In the genomic region with DNA sequence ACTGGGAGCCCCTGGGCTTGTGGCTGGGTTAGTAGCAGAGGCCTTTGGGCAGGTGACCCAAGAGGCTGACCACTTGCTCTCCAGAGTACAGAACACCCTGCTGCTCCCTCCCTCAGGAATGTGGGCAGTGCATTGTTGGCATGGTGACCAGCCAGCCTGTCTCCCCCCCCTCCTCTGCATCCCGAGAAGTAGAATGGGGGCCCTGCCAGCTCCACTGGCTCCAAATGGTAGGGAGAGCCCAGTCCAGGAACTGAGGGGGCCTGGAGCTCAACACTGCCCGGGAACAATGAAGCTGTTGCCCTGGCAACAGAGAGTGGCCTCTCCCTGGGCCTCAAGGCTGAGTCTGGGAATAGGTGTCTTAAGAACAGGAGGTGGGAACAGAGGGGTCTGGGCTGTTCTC, we compare ENCODE assay signal across 8 mouse cellular contexts.
DNase-seq lines count a peak whose midpoint lies in the region; ATAC-seq and TF ChIP-seq lines count a peak whose summit lies in the region.

No protein-coding gene starts in this region.

- H3K4me2 ChIP-seq in heart, embryonic 15.5 days = 0 out of 2 replicates have a peak overlapping the region, but pooled peaks have one; percentile 14
- H3K4me2 ChIP-seq in neural tube, embryonic 14.5 days (ENCODE audit: low read depth, low read length) = no peak overlapping the region

- peaks cover 2% of the 10 kb centered on the region; the same call in 1 of the 2 replicates for H3K27me3 ChIP-seq in heart, embryonic 15.5 days
- H3K27me3 ChIP-seq in limb, embryonic 10.5 days (ENCODE audit: low read depth, poor library complexity, severe bottlenecking) = peaks cover 9% of the 10 kb centered on the region; the same call in 1 of the 2 replicates
- no peaks in the 10 kb centered on the region for H3K27me3 ChIP-seq in neural tube, embryonic 14.5 days (ENCODE audit: control insufficient read depth, insufficient read depth, low read length)

- ATAC-seq in heart, embryonic 15.5 days (replicated peaks; ENCODE audit: insufficient number of reproducible peaks, insufficient read depth, low FRiP score, low read depth) = peak; percentile 71
- peak; percentile 93 for ATAC-seq in neural tube, embryonic 14.5 days (ENCODE audit: low read depth)

- DNase-seq in heart, adult 11 months = no peak
- DNase-seq in brain, embryonic 14.5 days (ENCODE audit: low read depth) = peak; percentile 96
- peak; percentile 50 to 54 for DNase-seq in heart, postnatal 10 days
- peak; percentile 49 for DNase-seq in limb, embryonic 10.5 days (ENCODE audit: low spot score)
- no peak for DNase-seq in spleen, postnatal 10 days (ENCODE audit: low spot score in 2 of 2)
- DNase-seq in gastrocnemius, adult 8-10 months (ENCODE audit: low spot score in 2 of 2) = no peak

- no peak overlapping the region for H3K4me3 ChIP-seq in heart, embryonic 15.5 days
- 0 out of 2 replicates have a peak overlapping the region, but pooled peaks have one; percentile 14 for H3K4me3 ChIP-seq in limb, embryonic 10.5 days
- no peak overlapping the region for H3K4me3 ChIP-seq in neural tube, embryonic 14.5 days (ENCODE audit: low read depth, low read length)

- no peak overlapping the region for H3K27ac ChIP-seq in heart, embryonic 15.5 days
- H3K27ac ChIP-seq in limb, embryonic 10.5 days = peak overlapping the region; percentile 47; the same call in 1 of the 2 replicates
- no peak overlapping the region for H3K27ac ChIP-seq in neural tube, embryonic 14.5 days (ENCODE audit: low read depth, low read length)

- WGBS in heart, embryonic 15.5 days = 3% methylated on average over 2 of the region's 2 CpGs
- WGBS in limb, embryonic 10.5 days = 4% methylated on average over 2 of the region's 2 CpGs
- WGBS in neural tube, embryonic 14.5 days = 0% methylated on average over 2 of the region's 2 CpGs

- no peak overlapping the region for H3K9ac ChIP-seq in heart, embryonic 15.5 days
- no peak overlapping the region for H3K9ac ChIP-seq in neural tube, embryonic 14.5 days (replicated peaks; ENCODE audit: low read depth, low read length)

- H3K9me3 ChIP-seq in heart, embryonic 15.5 days (replicated peaks) = no peaks in the 10 kb centered on the region
- H3K9me3 ChIP-seq in limb, embryonic 10.5 days (replicated peaks) = no peaks in the 10 kb centered on the region
- no peaks in the 10 kb centered on the region for H3K9me3 ChIP-seq in neural tube, embryonic 14.5 days (ENCODE audit: control insufficient read depth, low read length)

- no peaks in the 10 kb centered on the region for H3K36me3 ChIP-seq in heart, embryonic 15.5 days
- no peaks in the 10 kb centered on the region for H3K36me3 ChIP-seq in limb, embryonic 10.5 days
- no peaks in the 10 kb centered on the region for H3K36me3 ChIP-seq in neural tube, embryonic 14.5 days (ENCODE audit: control insufficient read depth, insufficient read depth, low read length)

- no peak for TF ChIP-seq POLR2A in brain, embryonic 14.5 days (IDR thresholded peaks at IDR 0.05; ENCODE audit: borderline replicate concordance, extremely low read depth, insufficient read depth, insufficient read length, poor library complexity, severe bottlenecking)

- intact Hi-C loops in heart, postnatal 10 days (cut with DNase I) = no loop called here

- no peak for TF ChIP-seq CTCF in brain, embryonic 14.5 days (IDR thresholded peaks at IDR 0.05; ENCODE audit: borderline replicate concordance, extremely low read depth, insufficient read depth, insufficient read length)

- peaks cover 18% of the 10 kb centered on the region for H3K4me1 ChIP-seq in heart, embryonic 15.5 days (replicated peaks)
- H3K4me1 ChIP-seq in limb, embryonic 10.5 days = peaks cover 22% of the 10 kb centered on the region
- H3K4me1 ChIP-seq in neural tube, embryonic 14.5 days (ENCODE audit: control insufficient read depth, insufficient read depth, low read length) = peaks cover 7% of the 10 kb centered on the region; the same call in 1 of the 2 replicates

Comparison
In these comparisons a context has a peak if more than half of its experiments do, and no peak if none do; other contexts are left out.
1. DNase-seq: peak in brain, embryonic 14.5 days (single experiment), heart, postnatal 10 days (2 of 2) and limb, embryonic 10.5 days (single experiment); none in heart, adult 11 months (single experiment), spleen, postnatal 10 days (0 of 2) and gastrocnemius, adult 8-10 months (0 of 2).